Mouse (Mus musculus) gonadal fat pad, adult 2 months (tissue): ENCODE measurements around the gene Cfdp1. TPM values are rescaled to one million over a fixed set of nuclear protein-coding genes. Genes with fewer than 3 reads are reported as not detected.

Experiments
- polyA plus RNA-seq: library from polyadenylated mRNA; depleted of rRNA; stranded (reverse); fragments of >200 nt; gene quantifications from 2 replicates; pipeline ENCODE4 v1.2.3, GENCODE M21; 2012; rRNA removed

The Cfdp1 gene
- polyA plus RNA-seq, 1 experiment = 6.5 TPM

Other genes with a start within 250 kb of the Cfdp1 start
- 371 and 461 TPM in 2 replicates for gene Ldhd, start 223.9 kb downstream of the Cfdp1 start, polyA plus RNA-seq
- 12.1 and 12.7 TPM in 2 replicates for gene Zfp1, start 210.9 kb downstream of the Cfdp1 start, polyA plus RNA-seq
- 4.4 and 35.9 TPM in 2 replicates for gene Ctrb1, start 163.3 kb downstream of the Cfdp1 start, polyA plus RNA-seq
- gene Bcar1, start 110.5 kb downstream of the Cfdp1 start, polyA plus RNA-seq = 54.5 and 58.1 TPM in 2 replicates
- 5.2 and 5.8 TPM in 2 replicates for gene Tmem170, start 22.5 kb upstream of the Cfdp1 start, polyA plus RNA-seq
- gene Chst5, start 56.2 kb upstream of the Cfdp1 start, polyA plus RNA-seq = not detected in 2 replicates
- gene Tmem231, start 79.6 kb upstream of the Cfdp1 start, polyA plus RNA-seq = 10.0 and 13.9 TPM in 2 replicates
- 60.3 and 71.0 TPM in 2 replicates for gene Gabarapl2, start 86.4 kb upstream of the Cfdp1 start, polyA plus RNA-seq
- 3.8 and 4.8 TPM in 2 replicates for gene Adat1, start 138.0 kb upstream of the Cfdp1 start, polyA plus RNA-seq
- gene Kars, start 157.0 kb upstream of the Cfdp1 start, polyA plus RNA-seq = 49.3 and 55.8 TPM in 2 replicates
- 9.0 and 12.0 TPM in 2 replicates for gene Terf2ip, start 157.1 kb upstream of the Cfdp1 start, polyA plus RNA-seq
- 0.08 TPM in 1 of 2 replicates, not detected in the other for gene Gm6793, start 160.7 kb upstream of the Cfdp1 start, polyA plus RNA-seq